In genomic region chr2:21206278-21206677, GRCm38 (mm10) we compare ENCODE assay signal across 8 mouse cellular contexts. TPM values are rescaled to one million over a fixed set of nuclear protein-coding genes. Genes with fewer than 3 reads are reported as not detected.
DNase-seq lines count a peak whose midpoint lies in the region; ATAC-seq and TF ChIP-seq lines count a peak whose summit lies in the region.

No protein-coding gene starts in this region.

- H3K9me3 ChIP-seq in limb, embryonic 15.5 days, result no peaks in the 10 kb centered on the region
- no peaks in the 10 kb centered on the region for H3K9me3 ChIP-seq in stomach, embryonic 15.5 days

- H3K4me3 ChIP-seq in gastrocnemius, adult 2 months, result peak overlapping the region; percentile 94
- H3K4me3 ChIP-seq in spleen, adult 2 months (ENCODE audit: extremely low read depth, insufficient read depth, insufficient read length), result peak overlapping the region; percentile 70; the same call in 1 of the 2 replicates
- peak overlapping the region; percentile 67 for H3K4me3 ChIP-seq in limb, embryonic 15.5 days
- peak overlapping the region; percentile 60 for H3K4me3 ChIP-seq in stomach, embryonic 15.5 days (replicated peaks)

- H3K9ac ChIP-seq in limb, embryonic 15.5 days, result no peak overlapping the region
- H3K9ac ChIP-seq in stomach, embryonic 15.5 days, result 0 out of 2 replicates have a peak overlapping the region, but pooled peaks have one; percentile 18

- WGBS in spleen, adult 2 months, result 39% methylated on average over 6 of the region's 6 CpGs
- 50% methylated on average over 6 of the region's 6 CpGs for WGBS in limb, embryonic 15.5 days
- 38% methylated on average over 6 of the region's 6 CpGs for WGBS in stomach, embryonic 15.5 days

- H3K36me3 ChIP-seq in spleen, adult 2 months (ENCODE audit: control insufficient read depth, insufficient read depth, low read length), result no peaks in the 10 kb centered on the region
- H3K36me3 ChIP-seq in limb, embryonic 15.5 days, result no peaks in the 10 kb centered on the region
- no peaks in the 10 kb centered on the region for H3K36me3 ChIP-seq in stomach, embryonic 15.5 days

- intact Hi-C loops in gastrocnemius, adult 2 months (cut with DNase I), result no loop called here

- peaks cover 2% of the 10 kb centered on the region; the same call in 1 of the 2 replicates for H3K4me1 ChIP-seq in spleen, adult 2 months (ENCODE audit: control insufficient read depth, insufficient read depth, insufficient read length)
- peaks cover 5% of the 10 kb centered on the region; the same call in 1 of the 2 replicates for H3K4me1 ChIP-seq in limb, embryonic 15.5 days
- H3K4me1 ChIP-seq in stomach, embryonic 15.5 days, result no peaks in the 10 kb centered on the region

- no peaks in the 10 kb centered on the region for H3K27me3 ChIP-seq in spleen, adult 2 months (ENCODE audit: control insufficient read depth, insufficient read depth, low read length)
- H3K27me3 ChIP-seq in limb, embryonic 15.5 days, result no peaks in the 10 kb centered on the region
- H3K27me3 ChIP-seq in stomach, embryonic 15.5 days (replicated peaks), result no peaks in the 10 kb centered on the region

- H3K4me2 ChIP-seq in limb, embryonic 15.5 days, result peak overlapping the region; percentile 83
- H3K4me2 ChIP-seq in stomach, embryonic 15.5 days, result peak overlapping the region; percentile 72

- ATAC-seq in limb, embryonic 15.5 days (ENCODE audit: insufficient number of reproducible peaks, low FRiP score, low TSS enrichment, low read depth), result no peak
- no peak for ATAC-seq in stomach, embryonic 15.5 days (ENCODE audit: insufficient read depth, low FRiP score, low read depth)

- H3K27ac ChIP-seq in gastrocnemius, adult 2 months, result peak overlapping the region; percentile 90
- H3K27ac ChIP-seq in spleen, adult 2 months (ENCODE audit: insufficient read depth, low read length), result no peak overlapping the region
- H3K27ac ChIP-seq in limb, embryonic 15.5 days, result no peak overlapping the region
- H3K27ac ChIP-seq in stomach, embryonic 15.5 days, result no peak overlapping the region

- no peak for TF ChIP-seq CTCF in gastrocnemius, adult 2 months (IDR thresholded peaks at IDR 0.05)
- TF ChIP-seq CTCF in spleen, adult 2 months (IDR thresholded peaks at IDR 0.05; ENCODE audit: extremely low read depth, insufficient read depth, insufficient read length, insufficient replicate concordance), result no peak

- DNase-seq in gastrocnemius, adult 2 months, result no peak
- DNase-seq in gastrocnemius, adult 8-10 months (ENCODE audit: low spot score in 2 of 2), result no peak
- DNase-seq in spleen, adult 2 months (ENCODE audit: low read depth in 1 of 2, low spot score in 2 of 2), result no peak
- DNase-seq in spleen, postnatal 4 days (ENCODE audit: low spot score in 2 of 2), result no peak
- no peak for DNase-seq in c-Kit-positive CD71-positive TER-119-positive erythroid progenitor cells, embryonic 14.5 days (ENCODE audit: low spot score)
- no peak for DNase-seq in kidney, adult 9 months

- no peak for TF ChIP-seq POLR2A in spleen, adult 2 months (IDR thresholded peaks at IDR 0.05; ENCODE audit: low read depth, low read length)

RNA-seq across cellular contexts. Expression of gene Thnsl1, which starts 0.8 kb away (rescaled TPM):
- 1 to 10 TPM; 2.6 to 3.7 TPM for total RNA-seq in gastrocnemius, adult 2 months (2021)
- 1 to 10 TPM; 2.9 to 4.4 (median 4.0) TPM for total RNA-seq in gastrocnemius, adult 8-10 months (2022)
- 0.85 and 1.2 TPM in 2 replicates for polyA plus RNA-seq in spleen, adult 2 months (2012; rRNA removed)
- 5.6 TPM in 2 replicates for polyA plus RNA-seq in limb, embryonic 15.5 days (2015; fragmentation: Nextera tagmentation; extraction: Ambion mirVana)
- polyA plus RNA-seq in stomach, embryonic 15.5 days (2015; fragmentation: Nextera tagmentation; extraction: Ambion mirVana), result 6.4 and 7.6 TPM in 2 replicates

RNA-seq across cellular contexts. Expression of gene Enkur, which starts 1.1 kb away (rescaled TPM):
- under 1 TPM; 0.20 to 0.87 TPM for total RNA-seq in gastrocnemius, adult 2 months (2021)
- total RNA-seq in gastrocnemius, adult 8-10 months (2022), result under 1 TPM in 2 of 4 experiments, not detected in 2; 0.25 to 0.56 TPM
- not detected in 2 replicates for polyA plus RNA-seq in spleen, adult 2 months (2012; rRNA removed)
- 0.65 and 0.77 TPM in 2 replicates for polyA plus RNA-seq in limb, embryonic 15.5 days (2015; fragmentation: Nextera tagmentation; extraction: Ambion mirVana)
- polyA plus RNA-seq in stomach, embryonic 15.5 days (2015; fragmentation: Nextera tagmentation; extraction: Ambion mirVana), result 0.69 and 0.84 TPM in 2 replicates
